Mouse (Mus musculus) layer of hippocampus, postnatal 14 days (tissue): ENCODE results near the gene Calcoco1. TPM values are rescaled to one million over a fixed set of nuclear protein-coding genes. Genes with fewer than 3 reads are reported as not detected.
A peak's percentile ranks its signal among the peaks of the same experiment; 100 is the strongest.
"Not testable (repeated sequence)": the region's sequence is repeated elsewhere in the genome, so short reads cannot be mapped to it uniquely, and the experiment has no call there.

Source experiments
- DNase-seq, 2 experiments: peaks; one replicate each; pipeline ENCODE4 v3.0.0; 2021 to 2022; ENCODE audit warnings: low spot score in 2 of 2, mixed read lengths in 1 of 2
- total RNA-seq, 2 experiments: library from RNA; stranded (reverse); gene quantifications; 2 replicates each; pipeline ENCODE4 v1.2.3; 2021

Gene Calcoco1
- total RNA-seq, 2 experiments from 2014 or later: 66.9 to 69.6 TPM

DNA sequence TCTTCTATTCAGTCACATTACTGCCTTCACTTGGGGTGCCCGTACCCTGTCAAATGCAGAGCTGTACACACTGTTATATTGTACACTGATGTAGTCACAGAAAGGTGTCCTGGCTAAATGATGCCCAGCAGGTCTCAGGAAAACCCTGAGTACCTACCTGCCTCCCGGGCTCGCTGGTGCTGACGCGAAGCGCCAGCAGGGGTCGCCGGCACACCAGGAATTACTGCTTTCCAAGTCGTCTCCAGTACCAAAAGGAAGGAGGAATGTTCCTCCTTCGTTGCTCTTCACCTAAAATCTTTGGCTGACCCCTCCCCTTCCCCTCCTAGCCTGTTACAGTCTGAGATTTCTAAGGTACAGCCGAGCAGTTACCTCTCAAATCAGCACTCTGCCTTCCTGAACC is 23.8 kb downstream of the Calcoco1 start:
- peak; percentile 82 to 88 for DNase-seq

DNA sequence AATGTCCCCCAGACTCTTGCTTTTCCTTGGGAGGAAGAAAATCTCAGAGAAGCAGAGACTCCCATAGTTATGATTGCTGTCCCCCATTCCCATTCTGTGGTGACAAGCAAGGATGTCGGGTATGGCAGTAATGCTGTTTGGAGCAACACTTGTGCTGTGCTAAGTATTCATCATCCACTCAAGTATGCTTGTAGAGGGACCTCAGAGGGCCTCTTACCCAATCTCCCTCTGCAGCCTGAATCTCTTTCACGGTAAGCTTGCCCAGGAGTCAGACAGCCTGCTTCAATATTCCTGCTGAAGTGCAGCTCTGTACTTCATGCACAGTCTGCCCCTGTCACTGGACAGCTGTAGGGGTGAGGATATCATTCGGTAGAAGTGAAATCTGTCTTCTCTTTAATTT is 25.1 kb downstream of the Calcoco1 start:
- DNase-seq: no peak

DNA sequence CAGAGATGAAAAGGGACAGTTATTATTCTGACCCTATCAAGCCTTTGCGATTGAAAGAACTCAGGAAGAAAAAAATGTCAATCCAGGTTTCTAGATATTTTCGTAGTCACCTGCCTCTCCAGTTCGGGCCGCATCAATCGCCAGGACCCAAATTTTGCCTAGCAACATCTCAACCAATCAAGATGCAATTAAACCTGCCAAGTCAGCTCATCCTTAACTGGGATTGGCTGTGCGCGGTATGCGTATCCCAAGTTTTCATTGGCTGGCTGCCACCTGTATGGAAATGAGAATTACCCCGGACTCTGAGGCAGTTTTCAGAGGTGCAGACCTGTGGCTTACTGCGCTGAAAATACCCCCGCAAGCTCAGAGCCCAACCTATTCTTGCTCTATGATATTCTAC is 28.4 kb downstream of the Calcoco1 start:
- DNase-seq: peak in 1 of 2 experiments; percentile 93

GRCm38 (mm10) chr15:102692991-102693411 is 29.0 kb downstream of the Calcoco1 start:
- peak in 1 of 2 experiments; percentile 73 for DNase-seq

- DNase-seq: no peak
Observed at GRCm38 (mm10) chr15:102692321-102692804, 29.6 kb downstream of the Calcoco1 start.

DNA sequence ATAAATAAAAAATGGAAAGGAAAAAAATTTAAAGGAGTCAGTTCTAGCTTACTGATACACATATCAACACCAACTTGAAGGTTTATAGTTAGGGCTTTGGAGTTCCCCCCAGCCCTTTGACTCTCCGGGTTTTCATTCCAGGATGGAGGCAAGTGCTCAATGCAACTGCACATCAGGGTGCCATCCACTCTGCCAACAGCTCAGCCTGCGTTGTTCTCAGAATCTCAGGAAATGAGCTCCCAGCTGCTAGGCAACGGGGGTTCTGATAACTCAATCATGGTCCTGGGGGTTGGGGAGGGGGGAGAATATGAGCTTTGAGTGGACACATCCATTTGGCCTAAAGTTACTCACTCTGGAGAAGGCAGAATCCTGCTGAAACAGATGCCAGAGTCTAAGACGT is 36.2 kb downstream of the Calcoco1 start:
- no peak for DNase-seq

DNA sequence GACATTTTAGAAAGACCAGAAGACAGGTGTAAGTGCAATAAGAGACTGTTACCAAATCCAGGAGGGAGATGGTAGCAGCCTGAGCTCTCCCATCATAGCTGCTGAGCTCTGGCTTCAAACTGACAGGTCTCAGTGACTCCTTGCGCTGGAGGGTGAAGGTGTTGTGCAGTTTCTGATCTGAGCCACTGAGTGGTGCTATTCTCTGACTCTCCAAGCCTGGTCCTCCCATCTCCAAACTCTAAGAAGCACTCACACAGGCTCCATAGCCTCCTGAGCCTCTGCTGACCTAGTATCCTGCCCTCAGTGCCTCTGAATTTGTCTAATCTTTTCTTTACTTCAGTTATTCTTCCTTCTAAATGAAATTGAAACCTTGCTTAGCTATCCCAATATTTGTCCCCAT is 38.3 kb downstream of the Calcoco1 start:
- DNase-seq: no peak

DNA sequence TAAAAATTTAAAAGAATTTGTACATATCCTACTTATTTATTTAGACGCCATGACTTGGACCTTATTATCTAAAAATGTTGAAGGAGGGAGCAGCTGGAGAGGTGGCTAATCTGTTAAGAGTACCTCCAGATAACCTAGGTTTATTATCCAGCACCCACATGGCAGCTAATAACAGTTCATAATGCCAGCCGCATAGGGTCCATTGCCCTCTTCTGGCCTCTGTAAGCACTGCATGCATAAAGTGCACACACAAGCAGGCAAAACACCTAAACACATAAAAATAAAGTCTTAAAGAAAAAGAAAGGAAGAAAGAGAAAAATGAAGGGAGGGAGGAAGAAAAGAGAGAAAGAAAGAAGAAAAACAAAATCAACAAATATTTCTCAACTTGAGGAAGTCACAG is 45.6 kb downstream of the Calcoco1 start:
- no peak for DNase-seq

- DNase-seq: peak; percentile 63 to 83
Observed at GRCm38 (mm10) chr15:102673548-102673947, 48.4 kb downstream of the Calcoco1 start.

DNA sequence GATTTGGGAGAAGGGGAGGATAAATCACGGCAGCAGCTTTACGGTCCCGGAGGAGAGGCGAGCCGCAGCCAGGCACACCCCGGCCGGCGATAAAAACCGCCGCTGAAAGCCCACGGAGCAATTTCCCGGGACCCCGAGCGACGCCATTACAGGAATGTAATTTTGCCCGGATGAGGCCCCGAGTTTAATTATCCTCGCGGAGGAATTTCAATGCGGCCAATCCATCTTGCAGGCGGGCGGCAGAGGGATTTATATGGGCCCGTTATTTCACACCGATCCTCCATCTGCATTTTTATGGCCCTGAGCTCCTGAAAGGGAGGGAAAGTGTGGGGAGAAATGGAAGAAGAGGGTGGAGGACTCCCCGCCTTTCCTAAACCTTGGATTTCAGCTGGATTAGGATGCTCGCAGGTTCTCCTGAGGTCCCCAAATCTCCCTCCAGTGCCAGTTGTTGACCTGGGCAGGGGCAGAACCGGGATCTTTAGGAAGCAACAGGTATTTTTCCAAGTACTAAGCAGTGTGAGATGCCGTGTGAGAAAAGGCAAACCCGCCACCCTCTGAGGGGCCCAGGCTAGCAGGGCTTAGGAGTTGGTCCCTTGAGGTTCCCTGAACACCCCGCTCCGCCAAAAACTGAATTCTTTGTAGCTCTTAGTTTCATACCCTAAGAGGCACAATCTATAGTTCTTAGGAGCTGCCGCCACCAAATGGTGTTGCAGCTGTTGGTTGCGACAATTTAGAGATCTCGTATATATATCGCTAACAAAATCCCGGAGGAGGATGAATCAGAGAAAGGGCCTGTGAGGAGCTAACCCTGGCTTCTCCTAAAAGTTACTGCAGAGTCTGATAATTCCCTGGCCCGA is 49.5 kb downstream of the Calcoco1 start, which contains the start of gene Atp5g2:
TSS of gene Atp5g2 (minus strand) at position 138 of the 857 bp plus-strand sequence.
- peak; percentile 34 to 43 for DNase-seq

GRCm38 (mm10) chr15:102671721-102672214 is 50.2 kb downstream of the Calcoco1 start:
- DNase-seq: peak; percentile 75 to 81

GRCm38 (mm10) chr15:102670767-102671575 is 51.0 kb downstream of the Calcoco1 start:
- DNase-seq: peak; percentile 99

- no peak for DNase-seq
Observed at GRCm38 (mm10) chr15:102670281-102670680, 51.7 kb downstream of the Calcoco1 start.

- DNase-seq: no peak
Observed at GRCm38 (mm10) chr15:102669571-102669970, 52.4 kb downstream of the Calcoco1 start.

DNA sequence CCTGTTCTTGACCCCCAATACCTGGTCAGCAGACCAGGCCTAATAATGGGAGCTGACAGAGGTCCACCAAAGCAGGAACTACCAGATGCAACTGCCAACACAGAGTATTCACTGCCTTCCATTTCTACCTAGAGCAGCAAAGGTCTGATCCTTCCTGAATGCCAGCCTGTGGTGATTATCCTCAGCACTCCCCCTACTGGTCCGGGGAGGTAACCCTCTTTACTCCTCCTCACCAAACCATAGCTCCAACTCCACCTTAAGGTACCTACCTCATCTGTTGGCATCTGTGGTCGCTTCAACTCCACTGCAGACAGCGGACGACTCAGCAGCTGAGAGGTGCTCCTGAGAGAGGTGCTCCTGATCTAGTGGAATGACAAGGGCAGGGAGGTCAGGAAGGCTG is 56.5 kb downstream of the Calcoco1 start:
- DNase-seq: peak in 1 of 2 experiments; percentile 51

DNA sequence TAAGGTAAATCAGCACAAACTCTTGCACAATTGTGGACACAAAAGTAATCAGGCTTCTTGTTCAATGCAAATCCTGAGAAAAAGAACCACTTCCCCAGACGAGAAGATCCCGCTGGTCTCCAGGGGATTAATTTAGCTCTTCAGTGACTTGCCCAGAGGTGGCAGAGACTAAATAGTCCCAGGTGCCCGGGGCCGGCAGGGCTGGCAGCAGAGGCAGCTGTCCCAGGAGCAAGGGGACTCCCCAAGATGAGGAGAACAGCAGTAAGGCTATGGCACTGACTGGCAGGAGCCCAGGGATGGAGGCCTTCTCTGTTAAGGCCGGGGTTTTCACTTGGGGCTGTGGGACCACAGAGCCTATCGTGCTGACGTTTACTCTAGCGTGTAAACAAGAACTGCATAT is 58.2 kb downstream of the Calcoco1 start:
- DNase-seq: no peak

DNA sequence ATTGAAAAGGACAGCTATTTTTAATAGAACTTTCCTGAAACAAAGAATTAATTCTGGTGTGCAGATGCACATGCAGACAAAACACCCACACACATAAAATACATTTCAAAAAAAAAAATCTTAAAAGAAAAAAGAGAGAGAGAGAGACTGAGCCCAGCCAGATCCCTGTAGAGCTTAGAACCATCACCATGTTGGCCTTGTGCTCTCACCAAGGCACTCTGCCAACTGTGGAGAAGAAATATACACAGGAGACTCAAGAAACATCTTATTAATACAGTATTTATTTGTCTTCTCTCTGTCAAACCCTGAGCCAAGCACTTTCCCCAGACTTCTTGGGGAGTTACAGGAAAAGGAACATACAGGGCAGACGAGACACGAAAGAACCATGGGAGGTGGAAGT is 59.4 kb downstream of the Calcoco1 start:
- not testable (repeated sequence) for DNase-seq

- DNase-seq: no peak
Observed at GRCm38 (mm10) chr15:102657926-102658381, 64.0 kb downstream of the Calcoco1 start.
